Mouse (Mus musculus) limb, embryonic 11.5 days (tissue): ENCODE measurements around the gene Cd209g. TPM values are rescaled to one million over a fixed set of nuclear protein-coding genes. Genes with fewer than 3 reads are reported as not detected.

Experiments
- ATAC-seq: fragments of 200-750 bp; cut with Nextera tagmentation; 2 replicates; pipeline ENCODE4 v1.8.0; 2017; ENCODE audit warnings: low read depth; ENCODE audit not compliant: insufficient number of reproducible peaks, low FRiP score, low TSS enrichment
- DNase-seq: peaks from one replicate; pipeline ENCODE4 v3.0.0-alpha.2; 2015; ENCODE audit warnings: low spot score
- H3K27ac ChIP-seq: fragments of 300-500 bp; sonication (generic); replicated peaks from 2 replicates; pipeline ENCODE4 v1.5.1; 2014; ENCODE audit warnings: low read depth, mild to moderate bottlenecking, low read length
- H3K27me3 ChIP-seq: fragments of 300-500 bp; sonication (generic); 2 replicates; pipeline ENCODE4 v1.6.1; 2014; ENCODE audit warnings: mild to moderate bottlenecking, low read length, mixed read lengths; ENCODE audit not compliant: control insufficient read depth, insufficient read depth
- H3K36me3 ChIP-seq: fragments of 300-500 bp; sonication (generic); 2 replicates; pipeline ENCODE4 v1.6.1; 2014; ENCODE audit warnings: mild to moderate bottlenecking, low read length, moderate library complexity, mixed read lengths; ENCODE audit not compliant: control insufficient read depth, insufficient read depth
- H3K4me1 ChIP-seq: fragments of 300-500 bp; sonication (generic); 2 replicates; pipeline ENCODE4 v1.6.1; 2014; ENCODE audit warnings: low read length, mixed read lengths; ENCODE audit not compliant: control insufficient read depth, insufficient read depth
- H3K4me2 ChIP-seq: fragments of 300-500 bp; sonication (generic); 2 replicates; pipeline ENCODE4 v1.6.1; 2014; ENCODE audit warnings: low read depth, mild to moderate bottlenecking, moderate library complexity; ENCODE audit not compliant: severe bottlenecking
- H3K4me3 ChIP-seq: fragments of 300-500 bp; sonication (generic); 2 replicates; pipeline ENCODE4 v1.5.1; 2014; ENCODE audit warnings: low read depth, low read length
- H3K9ac ChIP-seq: fragments of 300-500 bp; sonication (generic); 2 replicates; pipeline ENCODE4 v1.6.1; 2014; ENCODE audit warnings: mild to moderate bottlenecking, low read length
- H3K9me3 ChIP-seq: fragments of 300-500 bp; sonication (generic); 2 replicates; pipeline ENCODE4 v1.6.1; 2016; ENCODE audit warnings: low read length; ENCODE audit not compliant: control insufficient read depth
- WGBS: fragments of 180-500 bp; shearing (Covaris S2); extraction: QIAGEN DNeasy Blood & Tissue Kit; methylation state at CpG from one replicate; pipeline ENCODE4 v1.1.7; 2014; 5-methylcytosine and 5-hydroxymethylcytosine counted together
- polyA plus RNA-seq: library from polyadenylated mRNA; unstranded; fragments of >200 nt; fragmentation: Nextera tagmentation; extraction: Ambion mirVana; gene quantifications from 2 replicates; pipeline ENCODE4 v1.2.1, GENCODE M21; 2014

The Cd209g gene
- polyA plus RNA-seq, 1 experiment from 2014 or later = not detected

GRCm38 (mm10) chr8:4162786-4163185, 28.9 kb downstream of the Cd209g start:
- no peak overlapping the region for H3K4me3 ChIP-seq
- WGBS = 69% methylated on average over 4 of the region's 4 CpGs
- no peak overlapping the region for H3K4me2 ChIP-seq
- H3K27me3 ChIP-seq = no peaks in the 10 kb centered on the region
- no peaks in the 10 kb centered on the region for H3K9me3 ChIP-seq
- no peaks in the 10 kb centered on the region for H3K4me1 ChIP-seq
- no peaks in the 10 kb centered on the region for H3K36me3 ChIP-seq
- no peak overlapping the region for H3K9ac ChIP-seq
- ATAC-seq (no peak), DNase-seq (no peak)
- no peak overlapping the region for H3K27ac ChIP-seq

- peak overlapping the region; percentile 45 for H3K9ac ChIP-seq
- H3K36me3 ChIP-seq = no peaks in the 10 kb centered on the region
- no peak for ATAC-seq
- DNase-seq = no peak
- H3K4me1 ChIP-seq = no peaks in the 10 kb centered on the region
- H3K4me3 ChIP-seq = peak overlapping the region; percentile 41
- H3K4me2 ChIP-seq = peak overlapping the region; percentile 52
- no peak overlapping the region for H3K27ac ChIP-seq
- H3K9me3 ChIP-seq = no peaks in the 10 kb centered on the region
- 10% methylated on average over 13 of the region's 13 CpGs for WGBS
- no peaks in the 10 kb centered on the region for H3K27me3 ChIP-seq
Measured at GRCm38 (mm10) chr8:4165176-4165851, 31.4 kb downstream of the Cd209g start.

- H3K27ac ChIP-seq = no peak within 1 kb of the TSS
- no peaks in the 10 kb centered on the region for H3K36me3 ChIP-seq
- peak within 1 kb of the TSS; percentile 73 for H3K9ac ChIP-seq
- WGBS = under 1% methylated on average over 45 of the region's 51 CpGs
- no peaks in the 10 kb centered on the region for H3K4me1 ChIP-seq
- H3K4me3 ChIP-seq = peak within 1 kb of the TSS; percentile 83
- H3K27me3 ChIP-seq = no peaks in the 10 kb centered on the region
- DNase-seq (peak; percentile 97), ATAC-seq (peak; percentile 99)
- peak within 1 kb of the TSS; percentile 75 for H3K4me2 ChIP-seq
- no peaks in the 10 kb centered on the region for H3K9me3 ChIP-seq
Measured at GRCm38 (mm10) chr8:4165852-4166751, 32.2 kb downstream of the Cd209g start, which contains the start of gene Evi5l. Evi5l (plus strand) TSS chr8:4166567.

GRCm38 (mm10) chr8:4166881-4167525, 33.1 kb downstream of the Cd209g start:
- Histone ChIP-seq H3K9ac (peak overlapping the region; percentile 73), H3K4me3 (peak overlapping the region; percentile 83), H3K9me3 (no peaks in the 10 kb centered on the region), H3K27me3 (no peaks in the 10 kb centered on the region), H3K4me1 (no peaks in the 10 kb centered on the region), H3K4me2 (peak overlapping the region; percentile 75), H3K36me3 (no peaks in the 10 kb centered on the region), H3K27ac (no peak overlapping the region)
- 15% methylated on average over 10 of the region's 10 CpGs for WGBS
- ATAC-seq = no peak
- DNase-seq = no peak

GRCm38 (mm10) chr8:4167918-4168317, 34.0 kb downstream of the Cd209g start:
- DNase-seq = no peak
- 93% methylated on average over 1 of the region's 1 CpGs for WGBS

GRCm38 (mm10) chr8:4172486-4172885, 38.6 kb downstream of the Cd209g start:
- H3K9me3 ChIP-seq = no peaks in the 10 kb centered on the region
- no peaks in the 10 kb centered on the region for H3K4me1 ChIP-seq
- 64% methylated on average over 3 of the region's 3 CpGs for WGBS
- no peak overlapping the region for H3K4me3 ChIP-seq
- no peak overlapping the region for H3K9ac ChIP-seq
- no peaks in the 10 kb centered on the region for H3K36me3 ChIP-seq
- H3K27me3 ChIP-seq = no peaks in the 10 kb centered on the region
- no peak overlapping the region for H3K4me2 ChIP-seq
- H3K27ac ChIP-seq = no peak overlapping the region
- DNase-seq = no peak
- ATAC-seq = no peak

More at GRCm38 (mm10) chr8:4167918-4168317, 34.0 kb downstream of the Cd209g start:
- Histone ChIP-seq H3K27ac (no peak overlapping the region), H3K36me3 (no peaks in the 10 kb centered on the region), H3K4me2 (no peak overlapping the region), H3K9ac (no peak overlapping the region), H3K27me3 (no peaks in the 10 kb centered on the region), H3K4me3 (no peak overlapping the region), H3K4me1 (no peaks in the 10 kb centered on the region), H3K9me3 (no peaks in the 10 kb centered on the region)
- ATAC-seq = no peak

GRCm38 (mm10) chr8:4174018-4174417, 40.1 kb downstream of the Cd209g start:
- H3K4me2 ChIP-seq = no peak overlapping the region
- H3K4me1 ChIP-seq = no peaks in the 10 kb centered on the region
- no peak overlapping the region for H3K4me3 ChIP-seq
- H3K36me3 ChIP-seq = no peaks in the 10 kb centered on the region
- no peaks in the 10 kb centered on the region for H3K9me3 ChIP-seq
- no peak overlapping the region for H3K9ac ChIP-seq
- no peaks in the 10 kb centered on the region for H3K27me3 ChIP-seq
- 66% methylated on average over 2 of the region's 2 CpGs for WGBS
- H3K27ac ChIP-seq = no peak overlapping the region
- no peak for DNase-seq
- ATAC-seq = no peak

GRCm38 (mm10) chr8:4183409-4183808, 49.5 kb downstream of the Cd209g start:
- no peak overlapping the region for H3K4me2 ChIP-seq
- no peak for DNase-seq
- no peak overlapping the region for H3K9ac ChIP-seq
- no peaks in the 10 kb centered on the region for H3K4me1 ChIP-seq
- 82% methylated on average over 8 of the region's 8 CpGs for WGBS
- no peaks in the 10 kb centered on the region for H3K27me3 ChIP-seq
- no peaks in the 10 kb centered on the region; the same call in 1 of the 2 replicates for H3K36me3 ChIP-seq
- no peak for ATAC-seq
- no peak overlapping the region for H3K4me3 ChIP-seq
- H3K27ac ChIP-seq = no peak overlapping the region
- no peaks in the 10 kb centered on the region for H3K9me3 ChIP-seq
